ENCODE assay signal across 9 mouse cellular contexts in genomic region chr14:55825216-55826051, GRCm38 (mm10). TPM values are rescaled to one million over a fixed set of nuclear protein-coding genes. Genes with fewer than 3 reads are reported as not detected.
DNase-seq lines count a peak whose midpoint lies in the region; ATAC-seq and TF ChIP-seq lines count a peak whose summit lies in the region.
"Had no signal": no experiment of that assay in that cellular context is flagged by ENCODE, and none has a peak within 500 bp of the region (broad histone marks: within the 10 kb centered on the region; RNA-seq: fewer than 3 reads in every experiment).

No protein-coding gene starts in this region.

- H3K4me1 ChIP-seq in kidney, embryonic 15.5 days: peaks cover 70% of the 10 kb centered on the region
- H3K4me1 ChIP-seq in hindbrain, postnatal 0 days (ENCODE audit: insufficient read depth, low read length): peaks cover 11% of the 10 kb centered on the region
- H3K4me1 ChIP-seq in lung, postnatal 0 days (ENCODE audit: insufficient read depth, low read depth, low read length): peaks cover 3% of the 10 kb centered on the region; the same call in 1 of the 2 replicates
- peaks cover 35% of the 10 kb centered on the region for H3K4me1 ChIP-seq in testis, adult 2 months (ENCODE audit: control insufficient read depth, insufficient read depth, low read length)

- under 1% methylated on average over 20 of the region's 37 CpGs for WGBS in kidney, embryonic 15.5 days
- WGBS in hindbrain, postnatal 0 days: under 1% methylated on average over 30 of the region's 37 CpGs
- 4% methylated on average over 13 of the region's 37 CpGs for whole genome bisulfite sequencing in lung, postnatal 0 days

- peak; percentile 39 for TF ChIP-seq CTCF in hindbrain, postnatal 0 days (IDR thresholded peaks at IDR 0.05; ENCODE audit: low read depth)
- peak; percentile 40 for TF ChIP-seq CTCF in lung, postnatal 0 days (IDR thresholded peaks at IDR 0.05)
- no peak for TF ChIP-seq CTCF in testis, adult 2 months (IDR thresholded peaks at IDR 0.05; ENCODE audit: control insufficient read depth, insufficient read depth, insufficient replicate concordance, low read depth, low read length)

- no peak for ATAC-seq in kidney, embryonic 15.5 days (replicated peaks; ENCODE audit: low FRiP score)
- ATAC-seq in hindbrain, postnatal 0 days: peak; percentile 18; the same call in 1 of the 2 replicates
- ATAC-seq in lung, postnatal 0 days: no peak

- no peak for TF ChIP-seq POLR2A in testis, adult 2 months (IDR thresholded peaks at IDR 0.05; ENCODE audit: control insufficient read depth, low read depth, low read length)

- TF ChIP-seq EP300 in lung, postnatal 0 days (IDR thresholded peaks at IDR 0.05): no peak

- peaks cover 18% of the 10 kb centered on the region for H3K36me3 ChIP-seq in kidney, embryonic 15.5 days
- no peaks in the 10 kb centered on the region for H3K36me3 ChIP-seq in hindbrain, postnatal 0 days (ENCODE audit: insufficient read depth, low read length)
- H3K36me3 ChIP-seq in lung, postnatal 0 days (ENCODE audit: insufficient read depth, low read length): no peaks in the 10 kb centered on the region
- no peaks in the 10 kb centered on the region for H3K36me3 ChIP-seq in testis, adult 2 months (ENCODE audit: control insufficient read depth, insufficient read depth, low read length)

- 0 out of 2 replicates have a peak, but pooled peaks cover 6% of the 10 kb centered on the region for H3K27me3 ChIP-seq in kidney, embryonic 15.5 days
- no peaks in the 10 kb centered on the region for H3K27me3 ChIP-seq in hindbrain, postnatal 0 days (ENCODE audit: insufficient read depth, low read length)
- H3K27me3 ChIP-seq in lung, postnatal 0 days (replicated peaks; ENCODE audit: insufficient read depth, low read length): no peaks in the 10 kb centered on the region
- H3K27me3 ChIP-seq in testis, adult 2 months (ENCODE audit: control insufficient read depth, insufficient read depth, low read length): peaks cover 5% of the 10 kb centered on the region

- H3K4me2 ChIP-seq in kidney, embryonic 15.5 days: peak overlapping the region; percentile 90
- H3K4me2 ChIP-seq in hindbrain, postnatal 0 days (ENCODE audit: low read depth, low read length): peak overlapping the region; percentile 93
- peak overlapping the region; percentile 91 for H3K4me2 ChIP-seq in lung, postnatal 0 days (replicated peaks; ENCODE audit: low read depth, low read length)

- H3K4me3 ChIP-seq in kidney, embryonic 15.5 days (replicated peaks): peak overlapping the region; percentile 71
- peak overlapping the region; percentile 57 for H3K4me3 ChIP-seq in hindbrain, postnatal 0 days (ENCODE audit: low read length)
- H3K4me3 ChIP-seq in lung, postnatal 0 days (ENCODE audit: low read depth, low read length): peak overlapping the region; percentile 57
- peak overlapping the region; percentile 64 for H3K4me3 ChIP-seq in testis, adult 2 months (ENCODE audit: control insufficient read depth, low read depth, low read length)

- H3K27ac ChIP-seq in kidney, embryonic 15.5 days: peak overlapping the region; percentile 98
- H3K27ac ChIP-seq in hindbrain, postnatal 0 days: peak overlapping the region; percentile 65
- peak overlapping the region; percentile 98 for H3K27ac ChIP-seq in lung, postnatal 0 days (ENCODE audit: low read length)
- no peak overlapping the region for H3K27ac ChIP-seq in testis, adult 2 months (ENCODE audit: control insufficient read depth, insufficient read depth, low read depth, low read length)

- no peaks in the 10 kb centered on the region; the same call in 1 of the 2 replicates for H3K9me3 ChIP-seq in kidney, embryonic 15.5 days (replicated peaks)
- no peaks in the 10 kb centered on the region for H3K9me3 ChIP-seq in hindbrain, postnatal 0 days (ENCODE audit: low read length)
- H3K9me3 ChIP-seq in lung, postnatal 0 days (ENCODE audit: low read length): no peaks in the 10 kb centered on the region

- no peak for DNase-seq in kidney, adult 18-20 months
- peak; percentile 57 for DNase-seq in adrenal gland, postnatal 14 days
- peak; percentile 78 for DNase-seq in forelimb bud, embryonic 11.5 days (ENCODE audit: low read depth, low spot score)
- peak; percentile 71 for DNase-seq in hindbrain, postnatal 0 days (ENCODE audit: low spot score)
- DNase-seq in lung, postnatal 0 days (ENCODE audit: low spot score): peak; percentile 29
- DNase-seq in layer of hippocampus, postnatal 36 days: no peak

- H3K9ac ChIP-seq in kidney, embryonic 15.5 days: peak overlapping the region; percentile 83
- H3K9ac ChIP-seq in hindbrain, postnatal 0 days (replicated peaks; ENCODE audit: low read length): peak overlapping the region; percentile 56
- H3K9ac ChIP-seq in lung, postnatal 0 days (replicated peaks; ENCODE audit: low read depth): peak overlapping the region; percentile 82

RNA-seq across cellular contexts. Expression of gene Nfatc4, which starts 2.5 kb away (rescaled TPM):
- polyA plus RNA-seq in kidney, embryonic 15.5 days (2015; fragmentation: Nextera tagmentation; extraction: Ambion mirVana): 32.2 and 39.9 TPM in 2 replicates
- 23.8 and 31.2 TPM in 2 replicates for total RNA-seq in adrenal gland, postnatal 14 days (2021)
- 13.9 and 21.9 TPM in 2 replicates for total RNA-seq in hindbrain, postnatal 0 days (2014; rRNA removed)
- polyA plus RNA-seq in hindbrain, postnatal 0 days (2015; fragmentation: Nextera tagmentation; extraction: Ambion mirVana): 5.9 and 6.8 TPM in 2 replicates
- 17.1 and 18.1 TPM in 2 replicates for polyA plus RNA-seq in lung, postnatal 0 days (2015; fragmentation: Nextera tagmentation; extraction: Ambion mirVana)
- 0.58 and 0.83 TPM in 2 replicates for polyA plus RNA-seq in testis, adult 2 months (2012; rRNA removed)
- 1 to 10 TPM; 1.2 to 1.9 TPM for total RNA-seq in layer of hippocampus, postnatal 36 days (2021)

RNA-seq across cellular contexts. Expression of gene Nynrin, which starts 28.4 kb away (rescaled TPM):
- 20.7 and 22.4 TPM in 2 replicates for polyA plus RNA-seq in kidney, embryonic 15.5 days (2015; fragmentation: Nextera tagmentation; extraction: Ambion mirVana)
- total RNA-seq in adrenal gland, postnatal 14 days (2021): 14.1 and 18.8 TPM in 2 replicates
- total RNA-seq in hindbrain, postnatal 0 days (2014; rRNA removed): 33.6 and 39.3 TPM in 2 replicates
- 5.1 and 6.4 TPM in 2 replicates for polyA plus RNA-seq in hindbrain, postnatal 0 days (2015; fragmentation: Nextera tagmentation; extraction: Ambion mirVana)
- 4.2 and 4.7 TPM in 2 replicates for polyA plus RNA-seq in lung, postnatal 0 days (2015; fragmentation: Nextera tagmentation; extraction: Ambion mirVana)
- 0.41 and 0.51 TPM in 2 replicates for polyA plus RNA-seq in testis, adult 2 months (2012; rRNA removed)
- total RNA-seq in layer of hippocampus, postnatal 36 days (2021): 1 to 10 TPM; 6.7 to 7.3 TPM
- total RNA-seq: MEL had no signal

RNA-seq across cellular contexts. Expression of gene Ripk3, which starts 36.8 kb away (rescaled TPM):
- polyA plus RNA-seq in kidney, embryonic 15.5 days (2015; fragmentation: Nextera tagmentation; extraction: Ambion mirVana): 38.1 and 40.4 TPM in 2 replicates
- 5.2 and 7.8 TPM in 2 replicates for total RNA-seq in adrenal gland, postnatal 14 days (2021)
- total RNA-seq in hindbrain, postnatal 0 days (2014; rRNA removed): 0.42 and 1.7 TPM in 2 replicates
- polyA plus RNA-seq in hindbrain, postnatal 0 days (2015; fragmentation: Nextera tagmentation; extraction: Ambion mirVana): 1.7 and 2.0 TPM in 2 replicates
- polyA plus RNA-seq in lung, postnatal 0 days (2015; fragmentation: Nextera tagmentation; extraction: Ambion mirVana): 16.2 and 24.2 TPM in 2 replicates
- polyA plus RNA-seq in testis, adult 2 months (2012; rRNA removed): 4.1 and 4.8 TPM in 2 replicates
- 1 to 10 TPM; 1.1 to 1.9 TPM for total RNA-seq in layer of hippocampus, postnatal 36 days (2021)

RNA-seq across cellular contexts. Expression of gene Adcy4, which starts 41.5 kb away (rescaled TPM):
- polyA plus RNA-seq in kidney, embryonic 15.5 days (2015; fragmentation: Nextera tagmentation; extraction: Ambion mirVana): 13.9 and 15.8 TPM in 2 replicates
- 14.3 and 17.3 TPM in 2 replicates for total RNA-seq in adrenal gland, postnatal 14 days (2021)
- 5.6 and 5.8 TPM in 2 replicates for total RNA-seq in hindbrain, postnatal 0 days (2014; rRNA removed)
- 1.7 and 2.8 TPM in 2 replicates for polyA plus RNA-seq in hindbrain, postnatal 0 days (2015; fragmentation: Nextera tagmentation; extraction: Ambion mirVana)
- 29.3 and 33.3 TPM in 2 replicates for polyA plus RNA-seq in lung, postnatal 0 days (2015; fragmentation: Nextera tagmentation; extraction: Ambion mirVana)
- 0.38 and 0.82 TPM in 2 replicates for polyA plus RNA-seq in testis, adult 2 months (2012; rRNA removed)
- 1 to 10 TPM; 2.5 to 3.2 TPM for total RNA-seq in layer of hippocampus, postnatal 36 days (2021)

RNA-seq across cellular contexts. Expression of gene Cbln3, which starts 58.8 kb away (rescaled TPM):
- polyA plus RNA-seq in kidney, embryonic 15.5 days (2015; fragmentation: Nextera tagmentation; extraction: Ambion mirVana): 0.33 and 0.65 TPM in 2 replicates
- 0.11 and 0.34 TPM in 2 replicates for total RNA-seq in adrenal gland, postnatal 14 days (2021)
- total RNA-seq in hindbrain, postnatal 0 days (2014; rRNA removed): 2.1 and 5.0 TPM in 2 replicates
- 0.67 and 0.68 TPM in 2 replicates for polyA plus RNA-seq in hindbrain, postnatal 0 days (2015; fragmentation: Nextera tagmentation; extraction: Ambion mirVana)
- polyA plus RNA-seq in lung, postnatal 0 days (2015; fragmentation: Nextera tagmentation; extraction: Ambion mirVana): 0.26 and 0.44 TPM in 2 replicates
- polyA plus RNA-seq in testis, adult 2 months (2012; rRNA removed): 1.0 and 1.1 TPM in 2 replicates
- under 1 TPM; 0.37 to 0.43 TPM for total RNA-seq in layer of hippocampus, postnatal 36 days (2021)
- total RNA-seq: MEL had no signal

Comparison
In these comparisons a context has a peak if more than half of its experiments do, and no peak if none do; other contexts are left out.
1. DNase-seq: peak in adrenal gland, postnatal 14 days (single experiment), forelimb bud, embryonic 11.5 days (single experiment), hindbrain, postnatal 0 days (single experiment) and lung, postnatal 0 days (single experiment); none in kidney, adult 18-20 months (single experiment) and layer of hippocampus, postnatal 36 days (0 of 2).
2. Peak in every context shown above with its lines, with median percentiles within 50 percentile points of each other: H3K4me2 ChIP-seq, H3K4me3 ChIP-seq and H3K9ac ChIP-seq.